Mouse (Mus musculus): ENCODE data around the gene A2ml1. TPM values are rescaled to one million over a fixed set of nuclear protein-coding genes. Genes with fewer than 3 reads are reported as not detected.

A2ml1 gene
- polyA plus RNA-seq, 1 experiment from 2014 or later, result 3.3 TPM

DNA sequence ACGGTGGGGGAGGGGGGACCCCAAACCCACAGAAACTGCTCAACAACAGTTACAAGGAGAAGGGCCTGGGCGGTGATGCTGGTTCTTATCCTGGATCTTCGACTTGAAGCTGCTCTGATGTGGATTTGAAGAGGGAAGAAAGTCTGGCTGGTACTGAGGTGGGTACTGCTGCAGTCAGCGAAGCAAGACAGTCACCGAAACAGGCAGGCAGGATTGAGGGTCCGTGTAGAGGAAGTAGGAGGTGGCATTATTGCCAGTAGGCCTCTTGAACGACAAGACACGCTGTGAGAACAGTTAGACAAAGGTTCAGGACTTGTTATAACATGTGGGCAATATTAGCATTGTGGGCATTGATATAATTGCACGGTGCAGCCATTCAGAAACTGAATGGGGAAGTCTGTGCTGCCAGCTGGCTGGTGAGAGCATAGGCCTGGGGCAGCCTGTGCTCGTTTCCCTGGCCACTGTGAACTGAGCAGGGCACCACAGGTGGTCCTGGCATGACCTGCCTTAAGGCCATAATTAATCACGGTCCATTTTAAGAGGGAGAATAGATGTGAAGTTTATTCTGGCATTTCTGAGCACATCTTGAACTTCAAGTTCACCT, 4.3 kb upstream of the A2ml1 start:
- peak; percentile 48; the same call in 1 of the 2 replicates for ATAC-seq
- WGBS, result 52% methylated on average over 11 of the region's 11 CpGs
- DNase-seq (ENCODE audit: low spot score), result peak; percentile 28

DNA sequence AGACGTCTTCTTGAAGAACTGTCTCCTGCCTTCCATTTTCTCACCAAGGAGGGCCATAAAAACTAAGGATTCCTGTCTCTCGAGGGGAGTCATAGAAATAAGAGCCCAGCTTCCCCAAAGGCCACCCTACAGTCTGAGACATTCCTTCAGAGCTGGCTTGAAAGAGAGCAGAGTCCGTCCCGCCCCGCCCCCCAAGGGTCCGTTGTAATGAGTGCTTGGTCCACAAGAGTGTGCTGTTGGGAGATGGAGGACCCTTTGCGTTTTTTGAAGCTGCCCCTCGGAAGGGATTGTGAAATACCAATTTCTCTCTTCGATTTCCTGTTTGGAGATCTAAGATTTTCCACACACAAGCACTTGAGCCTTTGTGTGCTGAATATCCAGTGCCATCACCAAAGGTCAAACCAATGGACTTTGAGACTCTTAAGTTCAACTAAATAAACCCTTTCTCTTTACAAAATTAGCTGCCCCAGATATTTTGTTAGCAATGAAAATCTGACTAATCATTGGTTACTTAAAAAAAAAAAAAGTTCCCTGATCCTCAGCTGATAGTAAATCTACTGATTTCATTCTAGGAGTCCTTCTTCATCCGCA, 2.8 kb upstream of the A2ml1 start:
- H3K27ac ChIP-seq (ENCODE audit: low read depth, low read length), result no peak overlapping the region
- WGBS, result 29% methylated on average over 10 of the region's 10 CpGs
- H3K4me1 ChIP-seq (ENCODE audit: control insufficient read depth, insufficient read depth, low read length), result no peaks in the 10 kb centered on the region
- H3K4me2 ChIP-seq (ENCODE audit: low read length), result no peak overlapping the region
- H3K9me3 ChIP-seq (replicated peaks; ENCODE audit: control insufficient read depth, low read length), result no peaks in the 10 kb centered on the region
- H3K9ac ChIP-seq (ENCODE audit: low read length), result no peak overlapping the region
- no peaks in the 10 kb centered on the region for H3K27me3 ChIP-seq (replicated peaks; ENCODE audit: control insufficient read depth, insufficient read depth, low read length)
- DNase-seq (ENCODE audit: low spot score) (peak; percentile 29), ATAC-seq (no peak)
- H3K4me3 ChIP-seq (ENCODE audit: low read depth, low read length), result no peak overlapping the region
- H3K36me3 ChIP-seq (ENCODE audit: control insufficient read depth, insufficient read depth, low read length), result no peaks in the 10 kb centered on the region

More for the DNA sequence above, 4.3 kb upstream of the A2ml1 start:
- no peak overlapping the region for H3K9ac ChIP-seq (ENCODE audit: low read length)
- H3K4me3 ChIP-seq (ENCODE audit: low read depth, low read length), result no peak overlapping the region
- H3K4me2 ChIP-seq (ENCODE audit: low read length), result no peak overlapping the region
- H3K4me1 ChIP-seq (ENCODE audit: control insufficient read depth, insufficient read depth, low read length), result no peaks in the 10 kb centered on the region
- no peaks in the 10 kb centered on the region for H3K36me3 ChIP-seq (ENCODE audit: control insufficient read depth, insufficient read depth, low read length)
- no peak overlapping the region for H3K27ac ChIP-seq (ENCODE audit: low read depth, low read length)
- H3K9me3 ChIP-seq (replicated peaks; ENCODE audit: control insufficient read depth, low read length), result no peaks in the 10 kb centered on the region
- no peaks in the 10 kb centered on the region for H3K27me3 ChIP-seq (replicated peaks; ENCODE audit: control insufficient read depth, insufficient read depth, low read length)

DNA sequence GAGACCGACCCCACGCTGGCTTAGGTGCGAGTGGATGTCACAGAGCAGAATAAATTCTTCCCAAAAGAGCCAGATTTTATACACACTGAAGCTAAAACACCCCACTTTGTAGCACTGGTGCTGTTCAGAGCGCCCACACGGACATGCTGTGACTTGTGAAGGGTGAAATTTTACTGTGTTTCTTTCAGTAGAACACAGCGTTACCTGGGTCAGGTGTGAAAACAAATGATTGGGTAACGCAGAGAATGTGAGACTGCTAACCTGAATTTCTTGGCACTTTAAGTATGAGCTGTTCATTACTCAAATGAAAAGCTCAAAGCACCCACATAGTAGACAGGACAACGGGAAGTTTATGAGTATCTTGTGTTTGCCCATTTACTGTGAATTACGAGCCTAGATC, 4.1 kb downstream of the A2ml1 start:
- Histone ChIP-seq H3K4me3 (ENCODE audit: low read depth, low read length) (no peak overlapping the region), H3K27ac (ENCODE audit: low read depth, low read length) (no peak overlapping the region), H3K36me3 (ENCODE audit: control insufficient read depth, insufficient read depth, low read length) (no peaks in the 10 kb centered on the region), H3K4me1 (ENCODE audit: control insufficient read depth, insufficient read depth, low read length) (no peaks in the 10 kb centered on the region), H3K4me2 (ENCODE audit: low read length) (no peak overlapping the region), H3K9ac (ENCODE audit: low read length) (no peak overlapping the region), H3K27me3 (replicated peaks; ENCODE audit: control insufficient read depth, insufficient read depth, low read length) (no peaks in the 10 kb centered on the region), H3K9me3 (replicated peaks; ENCODE audit: control insufficient read depth, low read length) (no peaks in the 10 kb centered on the region)
- DNase-seq (ENCODE audit: low spot score) (no peak), ATAC-seq (no peak)
- WGBS, result 86% methylated on average over 9 of the region's 9 CpGs

DNA sequence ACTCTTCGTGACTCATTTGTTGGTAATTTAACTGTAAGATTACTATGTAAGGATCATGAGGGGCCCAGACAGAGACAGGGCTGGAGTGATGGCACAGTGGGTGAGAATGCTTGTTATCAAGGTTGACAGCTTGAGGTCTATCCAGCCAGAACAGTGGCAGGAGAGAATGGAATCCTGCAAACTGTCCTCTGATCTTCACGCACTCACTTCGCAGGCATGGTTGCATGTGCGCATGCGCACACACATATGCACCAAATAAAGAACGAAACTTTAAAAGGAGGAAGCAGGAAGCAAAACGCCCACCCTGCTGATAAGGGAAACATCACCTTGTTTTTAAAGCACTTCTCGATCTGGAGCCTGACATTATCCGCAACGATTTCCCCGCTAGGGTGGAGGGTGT, 14.8 kb downstream of the A2ml1 start:
- Histone ChIP-seq H3K27ac (ENCODE audit: low read depth, low read length) (no peak overlapping the region), H3K27me3 (replicated peaks; ENCODE audit: control insufficient read depth, insufficient read depth, low read length) (no peaks in the 10 kb centered on the region), H3K9me3 (replicated peaks; ENCODE audit: control insufficient read depth, low read length) (no peaks in the 10 kb centered on the region), H3K4me2 (ENCODE audit: low read length) (no peak overlapping the region), H3K4me1 (ENCODE audit: control insufficient read depth, insufficient read depth, low read length) (no peaks in the 10 kb centered on the region), H3K36me3 (ENCODE audit: control insufficient read depth, insufficient read depth, low read length) (no peaks in the 10 kb centered on the region), H3K4me3 (ENCODE audit: low read depth, low read length) (no peak overlapping the region), H3K9ac (ENCODE audit: low read length) (no peak overlapping the region)
- ATAC-seq, result no peak
- no peak for DNase-seq (ENCODE audit: low spot score)
- 93% methylated on average over 11 of the region's 11 CpGs for WGBS

DNA sequence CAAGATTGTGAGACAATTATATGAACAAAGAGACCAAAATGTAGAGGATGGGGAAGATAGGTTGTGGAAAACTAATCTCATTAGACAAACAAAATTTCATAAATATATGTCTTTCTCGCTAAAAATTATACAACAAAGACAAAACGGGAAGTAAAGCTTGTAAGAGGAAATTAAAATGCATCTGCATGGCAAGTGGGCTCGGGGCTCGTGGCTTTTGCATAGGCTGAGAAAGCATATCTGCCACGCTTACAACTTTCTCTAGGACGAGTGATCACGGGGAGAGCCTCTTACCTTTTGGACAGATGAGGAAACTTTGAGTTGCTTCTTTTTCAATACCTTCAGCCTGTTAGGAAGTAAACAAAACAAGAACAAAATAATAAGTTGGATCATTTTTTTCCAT, 27.4 kb downstream of the A2ml1 start:
- H3K36me3 ChIP-seq (ENCODE audit: control insufficient read depth, insufficient read depth, low read length), result no peaks in the 10 kb centered on the region
- no peaks in the 10 kb centered on the region for H3K9me3 ChIP-seq (replicated peaks; ENCODE audit: control insufficient read depth, low read length)
- H3K4me2 ChIP-seq (ENCODE audit: low read length), result no peak overlapping the region
- 89% methylated on average over 7 of the region's 7 CpGs for WGBS
- no peaks in the 10 kb centered on the region for H3K27me3 ChIP-seq (replicated peaks; ENCODE audit: control insufficient read depth, insufficient read depth, low read length)
- DNase-seq (ENCODE audit: low spot score) (no peak), ATAC-seq (no peak)
- H3K4me3 ChIP-seq (ENCODE audit: low read depth, low read length), result no peak overlapping the region
- H3K4me1 ChIP-seq (ENCODE audit: control insufficient read depth, insufficient read depth, low read length), result no peaks in the 10 kb centered on the region
- H3K27ac ChIP-seq (ENCODE audit: low read depth, low read length), result no peak overlapping the region
- H3K9ac ChIP-seq (ENCODE audit: low read length), result no peak overlapping the region

DNA sequence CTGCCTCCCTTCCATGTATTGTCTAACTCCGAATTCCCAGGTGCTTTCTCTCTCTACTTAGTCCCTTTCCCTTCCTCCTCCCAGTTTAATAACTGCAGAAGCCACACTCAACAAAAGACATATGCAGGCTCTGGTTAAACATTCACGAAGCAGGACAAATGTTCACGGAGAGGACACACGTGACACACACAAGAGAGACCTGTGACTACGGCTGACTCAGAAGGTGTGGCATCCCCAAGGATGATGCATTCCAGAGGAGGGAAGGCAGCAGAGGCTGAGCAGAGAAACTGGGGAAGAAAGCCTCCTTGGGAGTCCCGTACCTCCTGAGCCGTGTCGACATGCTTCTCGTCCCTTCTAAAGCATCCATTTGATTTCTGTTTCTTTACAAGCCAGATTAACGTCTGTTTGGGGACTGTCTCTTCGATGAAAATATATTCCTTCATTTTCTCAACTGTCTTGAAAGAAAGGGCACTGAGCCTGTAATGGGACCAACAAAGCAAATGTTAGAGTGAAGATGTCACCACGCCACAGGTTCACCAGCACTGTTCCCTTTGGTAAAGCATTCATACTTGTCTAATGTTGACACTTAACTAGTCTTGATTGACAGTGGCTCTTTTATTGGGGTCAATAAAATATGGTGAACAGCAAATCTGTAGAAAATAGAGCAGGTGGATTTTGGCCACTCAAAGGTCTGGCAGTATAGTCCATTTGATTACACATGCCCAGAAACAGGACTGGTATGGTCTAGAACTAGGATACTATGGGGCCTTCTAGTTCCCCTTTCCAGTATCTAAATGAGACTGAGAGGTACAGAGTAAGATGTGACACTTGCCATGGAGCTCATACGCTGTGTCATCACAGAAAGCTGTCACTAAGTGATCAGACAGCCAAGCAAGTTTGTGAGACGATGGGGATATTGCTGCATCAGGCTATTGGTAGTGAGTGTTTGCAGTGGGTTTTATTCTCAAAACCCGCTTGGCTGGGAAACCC, 31.6 kb downstream of the A2ml1 start:
- no peaks in the 10 kb centered on the region for H3K36me3 ChIP-seq (ENCODE audit: control insufficient read depth, insufficient read depth, low read length)
- no peak overlapping the region for H3K4me3 ChIP-seq (ENCODE audit: low read depth, low read length)
- 84% methylated on average over 15 of the region's 15 CpGs for WGBS
- H3K9me3 ChIP-seq (replicated peaks; ENCODE audit: control insufficient read depth, low read length), result no peaks in the 10 kb centered on the region
- DNase-seq (ENCODE audit: low spot score), result no peak
- ATAC-seq, result no peak
- H3K27ac ChIP-seq (ENCODE audit: low read depth, low read length), result no peak overlapping the region
- H3K27me3 ChIP-seq (replicated peaks; ENCODE audit: control insufficient read depth, insufficient read depth, low read length), result no peaks in the 10 kb centered on the region
- H3K9ac ChIP-seq (ENCODE audit: low read length), result no peak overlapping the region
- no peaks in the 10 kb centered on the region for H3K4me1 ChIP-seq (ENCODE audit: control insufficient read depth, insufficient read depth, low read length)
- no peak overlapping the region for H3K4me2 ChIP-seq (ENCODE audit: low read length)

DNA sequence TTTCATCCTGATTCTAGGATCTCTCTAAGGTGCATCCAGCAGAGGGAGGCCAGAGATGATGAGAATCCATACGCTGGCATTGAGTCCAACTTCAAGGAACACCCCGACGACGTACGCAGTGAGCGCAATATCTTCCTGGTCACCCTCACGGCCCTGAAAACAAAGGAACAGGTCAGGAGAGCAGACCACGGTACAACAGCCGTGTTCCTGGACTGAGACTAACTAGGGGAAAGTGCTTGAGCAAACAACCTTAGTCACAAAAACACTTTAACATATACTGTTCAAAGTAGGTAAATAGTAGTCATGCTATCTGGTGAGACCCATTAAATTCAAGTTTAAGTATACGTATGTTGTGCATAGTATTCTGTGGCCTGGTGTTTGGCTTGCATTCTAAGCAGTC, 32.9 kb downstream of the A2ml1 start:
- WGBS, result 95% methylated on average over 10 of the region's 10 CpGs
- no peaks in the 10 kb centered on the region for H3K36me3 ChIP-seq (ENCODE audit: control insufficient read depth, insufficient read depth, low read length)
- no peak overlapping the region for H3K4me2 ChIP-seq (ENCODE audit: low read length)
- no peak overlapping the region for H3K27ac ChIP-seq (ENCODE audit: low read depth, low read length)
- no peak overlapping the region for H3K9ac ChIP-seq (ENCODE audit: low read length)
- no peaks in the 10 kb centered on the region for H3K27me3 ChIP-seq (replicated peaks; ENCODE audit: control insufficient read depth, insufficient read depth, low read length)
- no peak for ATAC-seq
- H3K4me3 ChIP-seq (ENCODE audit: low read depth, low read length), result no peak overlapping the region
- H3K9me3 ChIP-seq (replicated peaks; ENCODE audit: control insufficient read depth, low read length), result no peaks in the 10 kb centered on the region
- no peaks in the 10 kb centered on the region for H3K4me1 ChIP-seq (ENCODE audit: control insufficient read depth, insufficient read depth, low read length)
- no peak for DNase-seq (ENCODE audit: low spot score)

DNA sequence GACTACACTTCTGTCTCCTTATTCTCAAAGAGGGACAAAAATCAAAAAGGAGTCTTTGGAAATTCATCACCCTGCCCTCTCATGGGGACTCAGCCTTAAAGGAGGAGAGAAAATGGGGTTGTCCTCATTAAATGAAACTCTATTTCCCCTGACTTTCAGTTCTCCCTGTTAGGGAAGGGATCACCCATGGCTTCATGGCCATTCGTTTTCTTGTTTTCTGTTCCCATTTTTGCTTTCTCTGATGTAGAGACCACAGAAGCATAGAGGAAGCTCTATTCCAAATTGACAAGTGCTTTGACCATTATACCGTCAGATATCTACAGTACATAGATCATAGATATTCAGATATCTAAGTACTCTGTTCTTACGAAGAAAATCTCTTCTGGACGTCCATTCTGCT, 36.0 kb downstream of the A2ml1 start:
- DNase-seq (ENCODE audit: low spot score), result no peak
- no peak overlapping the region for H3K27ac ChIP-seq (ENCODE audit: low read depth, low read length)
- H3K4me3 ChIP-seq (ENCODE audit: low read depth, low read length), result no peak overlapping the region
- no peak overlapping the region for H3K4me2 ChIP-seq (ENCODE audit: low read length)
- H3K9me3 ChIP-seq (replicated peaks; ENCODE audit: control insufficient read depth, low read length), result no peaks in the 10 kb centered on the region
- no peaks in the 10 kb centered on the region for H3K36me3 ChIP-seq (ENCODE audit: control insufficient read depth, insufficient read depth, low read length)
- WGBS, result 82% methylated on average over 4 of the region's 4 CpGs
- H3K27me3 ChIP-seq (replicated peaks; ENCODE audit: control insufficient read depth, insufficient read depth, low read length), result no peaks in the 10 kb centered on the region
- H3K4me1 ChIP-seq (ENCODE audit: control insufficient read depth, insufficient read depth, low read length), result no peaks in the 10 kb centered on the region
- H3K9ac ChIP-seq (ENCODE audit: low read length), result no peak overlapping the region
- ATAC-seq, result no peak

DNA sequence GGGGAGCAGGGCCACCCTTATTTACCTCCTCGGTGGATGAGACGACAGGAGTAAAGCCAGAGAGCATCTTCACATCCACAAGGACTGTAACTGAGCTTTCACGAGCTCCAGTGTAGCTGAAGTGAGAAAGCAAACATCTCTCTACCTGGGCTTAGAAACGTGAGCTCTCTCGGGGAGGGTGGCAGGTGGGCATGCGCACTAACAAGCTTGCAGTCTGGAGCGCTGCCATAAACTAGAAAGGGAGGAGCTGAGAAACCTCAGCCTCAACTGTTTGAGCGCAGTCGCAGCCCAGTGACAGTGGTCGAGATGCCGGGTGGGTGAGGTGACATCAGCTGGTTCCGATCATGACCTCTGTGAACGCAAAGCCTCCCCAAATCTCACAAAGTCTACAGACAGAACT, 38.2 kb downstream of the A2ml1 start:
- Histone ChIP-seq H3K9me3 (replicated peaks; ENCODE audit: control insufficient read depth, low read length) (no peaks in the 10 kb centered on the region), H3K4me2 (ENCODE audit: low read length) (no peak overlapping the region), H3K36me3 (ENCODE audit: control insufficient read depth, insufficient read depth, low read length) (no peaks in the 10 kb centered on the region), H3K4me3 (ENCODE audit: low read depth, low read length) (no peak overlapping the region), H3K9ac (ENCODE audit: low read length) (no peak overlapping the region), H3K27ac (ENCODE audit: low read depth, low read length) (no peak overlapping the region), H3K27me3 (replicated peaks; ENCODE audit: control insufficient read depth, insufficient read depth, low read length) (no peaks in the 10 kb centered on the region), H3K4me1 (ENCODE audit: control insufficient read depth, insufficient read depth, low read length) (no peaks in the 10 kb centered on the region)
- WGBS, result 85% methylated on average over 13 of the region's 13 CpGs
- ATAC-seq, result no peak
- peak; percentile 6 for DNase-seq (ENCODE audit: low spot score)

Data from forebrain, embryonic 14.5 days (tissue).